Mouse (Mus musculus) olfactory bulb, adult 2 months (tissue): ENCODE data around the gene Atg4d.

ENCODE experiments used
- CTCF ChIP-seq: fragments of 200-500 bp; IDR thresholded peaks from 2 replicates; pipeline ENCODE4 v1.5.1; 2012; ENCODE audit warnings: low read depth, mild to moderate bottlenecking, low read length, moderate library complexity; ENCODE audit not compliant: insufficient read depth
- POLR2A ChIP-seq: fragments of 200-500 bp; IDR thresholded peaks from 2 replicates; pipeline ENCODE4 v1.6.1; 2012; ENCODE audit warnings: mild to moderate bottlenecking, low read depth, low read length, moderate library complexity; ENCODE audit not compliant: insufficient read depth

DNA sequence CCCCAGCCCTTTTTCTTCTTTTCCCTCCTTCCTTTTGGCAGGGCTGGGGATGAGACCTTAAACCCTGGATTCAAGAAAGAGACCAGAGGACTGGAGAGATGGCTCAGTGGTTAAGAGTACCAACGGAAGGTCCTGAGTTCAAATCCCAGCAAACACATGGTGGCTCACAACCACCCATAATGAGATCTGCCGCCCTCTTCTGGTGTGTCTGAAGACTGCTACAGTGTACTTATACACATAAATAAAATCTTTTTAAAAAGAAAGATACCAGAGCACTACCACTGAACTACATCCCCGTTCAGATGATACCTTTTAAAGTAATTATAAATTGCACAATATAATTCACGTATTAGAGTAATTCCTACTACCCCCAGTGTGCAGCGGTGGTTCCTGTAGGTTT lies 32.2 kb upstream of the Atg4d start:
- TF ChIP-seq POLR2A = no peak
- TF ChIP-seq CTCF = no peak
